Mouse (Mus musculus): ENCODE results near the gene C330007P06Rik.

- TF ChIP-seq CTCF (IDR thresholded peaks at IDR 0.05; ENCODE audit: borderline replicate concordance, control insufficient read depth, extremely low read depth, insufficient read depth, low read length, poor library complexity), result no peak
- TF ChIP-seq POLR2A (IDR thresholded peaks at IDR 0.05; ENCODE audit: control insufficient read depth, extremely low read depth, insufficient read depth, low read length, poor library complexity), result no peak
These were observed 96.2 kb downstream of the C330007P06Rik start for GRCm38 (mm10) chrX:36777694-36778093.
